In genomic region chr19:55085857-55086185, GRCm38 (mm10) we compare ENCODE assay signal across 26 mouse cellular contexts. TPM values are rescaled to one million over a fixed set of nuclear protein-coding genes. Genes with fewer than 3 reads are reported as not detected.
DNase-seq lines count a peak whose midpoint lies in the region; ATAC-seq and TF ChIP-seq lines count a peak whose summit lies in the region.
"Had no signal": no experiment of that assay in that cellular context is flagged by ENCODE, and none has a peak within 500 bp of the region (broad histone marks: within the 10 kb centered on the region; RNA-seq: fewer than 3 reads in every experiment).

No protein-coding gene starts in this region.

- 17% methylated on average over 7 of the region's 7 CpGs for WGBS in liver, embryonic 14.5 days (ENCODE audit: insufficient replicate concordance)
- 89% methylated on average over 7 of the region's 7 CpGs for WGBS in stomach, embryonic 16.5 days

- no peak for TF ChIP-seq RAD21 in MEL (IDR thresholded peaks at IDR 0.05; ENCODE audit: low read depth, low read length)

- H3K79me2 ChIP-seq in MEL (ENCODE audit: control insufficient read depth, insufficient read depth, low read length, poor library complexity), result no peaks in the 10 kb centered on the region

- peak overlapping the region; percentile 46 for H3K9ac ChIP-seq in MEL (ENCODE audit: control insufficient read depth, low read depth, low read length, poor library complexity, severe bottlenecking)
- peak overlapping the region; percentile 42 for H3K9ac ChIP-seq in liver, embryonic 14.5 days (replicated peaks)
- H3K9ac ChIP-seq in stomach, embryonic 16.5 days (ENCODE audit: low read length), result no peak overlapping the region
- H3K9ac ChIP-seq: embryonic facial prominence, embryonic 15.5 days; heart, embryonic 13.5 days; hindbrain, embryonic 12.5 days; kidney, embryonic 15.5 days; limb, embryonic 13.5 days; lung, embryonic 14.5 days; midbrain, embryonic 15.5 days; neural tube, embryonic 13.5 days had no signal

- peaks cover 15 to 35% of the 10 kb centered on the region in 2 experiments for H3K36me3 ChIP-seq in MEL (ENCODE audit: control insufficient read depth in 1 of 2, insufficient read depth in 2 of 2, low read length in 2 of 2)
- peaks cover 27% of the 10 kb centered on the region for H3K36me3 ChIP-seq in liver, embryonic 14.5 days (replicated peaks; ENCODE audit: control insufficient read depth, insufficient read depth, low read depth)
- peaks cover 35% of the 10 kb centered on the region for H3K36me3 ChIP-seq in stomach, embryonic 16.5 days (ENCODE audit: control insufficient read depth, insufficient read depth, low read length)

- peak overlapping the region; percentile 24 for H3K4me2 ChIP-seq in liver, embryonic 14.5 days (ENCODE audit: low read depth)
- H3K4me2 ChIP-seq in stomach, embryonic 16.5 days (ENCODE audit: low read depth, low read length), result no peak overlapping the region
- H3K4me2 ChIP-seq: embryonic facial prominence, embryonic 15.5 days; heart, embryonic 13.5 days; hindbrain, embryonic 12.5 days; kidney, embryonic 15.5 days; limb, embryonic 13.5 days; lung, embryonic 14.5 days; midbrain, embryonic 15.5 days; neural tube, embryonic 13.5 days had no signal

- peak overlapping the region; percentile 90 for H3K27ac ChIP-seq in MEL (ENCODE audit: control insufficient read depth, low read depth, low read length)
- H3K27ac ChIP-seq in liver, embryonic 14.5 days, result peak overlapping the region; percentile 73
- H3K27ac ChIP-seq in stomach, embryonic 16.5 days (ENCODE audit: low read length), result peak overlapping the region; percentile 38; the same call in 1 of the 2 replicates
- H3K27ac ChIP-seq: forebrain, embryonic 10.5 days; heart, embryonic 13.5 days; hindbrain, embryonic 12.5 days; kidney, embryonic 15.5 days; limb, embryonic 13.5 days; midbrain, embryonic 15.5 days; neural tube, embryonic 13.5 days had no signal

- TF ChIP-seq CTCF in MEL (IDR thresholded peaks at IDR 0.05 in 2 of 3, conservative IDR thresholded peaks at IDR 0.05 in 1 of 3; ENCODE audit: control insufficient read depth in 1 of 3, insufficient read depth in 1 of 3, low read depth in 2 of 3, low read length in 3 of 3, poor library complexity in 1 of 3, severe bottlenecking in 1 of 3), result no peak
- no peak for TF ChIP-seq CTCF in liver, embryonic 14.5 days (IDR thresholded peaks at IDR 0.05; ENCODE audit: low read depth)

- H3K4me1 ChIP-seq in MEL (ENCODE audit: control insufficient read depth in 1 of 2, insufficient read depth in 2 of 2, low read length in 2 of 2), result peaks cover 16 to 26% of the 10 kb centered on the region in 2 experiments
- H3K4me1 ChIP-seq in liver, embryonic 14.5 days (replicated peaks; ENCODE audit: control insufficient read depth in 2 of 2, insufficient read depth in 2 of 2, low read length in 1 of 2), result peaks cover 15 to 22% of the 10 kb centered on the region in 2 experiments
- H3K4me1 ChIP-seq in stomach, embryonic 16.5 days (ENCODE audit: control insufficient read depth, insufficient read depth, low read length), result no peaks in the 10 kb centered on the region
- H3K4me1 ChIP-seq: embryonic facial prominence, embryonic 15.5 days; forebrain, embryonic 10.5 days; hindbrain, embryonic 12.5 days; kidney, embryonic 15.5 days; limb, embryonic 13.5 days; midbrain, embryonic 15.5 days; neural tube, embryonic 13.5 days had no signal

- no peak for TF ChIP-seq POLR2A in MEL (IDR thresholded peaks at IDR 0.05; ENCODE audit: control insufficient read depth in 1 of 2, insufficient read depth in 1 of 2, low read depth in 1 of 2, low read length in 2 of 2, poor library complexity in 1 of 2)

- H3K9me3 ChIP-seq in MEL (replicated peaks; ENCODE audit: insufficient read depth, low read length), result no peaks in the 10 kb centered on the region
- no peaks in the 10 kb centered on the region for H3K9me3 ChIP-seq in liver, embryonic 14.5 days (ENCODE audit: control insufficient read depth, low read length)
- no peaks in the 10 kb centered on the region for H3K9me3 ChIP-seq in stomach, embryonic 16.5 days (replicated peaks; ENCODE audit: control insufficient read depth, low read length)
- H3K9me3 ChIP-seq: embryonic facial prominence, embryonic 15.5 days; forebrain, embryonic 10.5 days; heart, embryonic 13.5 days; hindbrain, embryonic 12.5 days; kidney, embryonic 15.5 days; limb, embryonic 13.5 days; midbrain, embryonic 15.5 days; neural tube, embryonic 13.5 days had no signal

- TF ChIP-seq EP300 in MEL (IDR thresholded peaks at IDR 0.05; ENCODE audit: low read depth in 1 of 2, low read length in 2 of 2), result peak; percentile 67 to 73
- TF ChIP-seq EP300 in liver, embryonic 14.5 days (IDR thresholded peaks at IDR 0.05; ENCODE audit: low read depth), result no peak; the same call in 1 of the 2 replicates

- H3K4me3 ChIP-seq in MEL (ENCODE audit: control insufficient read depth in 1 of 2, insufficient read depth in 1 of 2, low read depth in 2 of 2, low read length in 2 of 2), result no peak overlapping the region
- H3K4me3 ChIP-seq in liver, embryonic 14.5 days (ENCODE audit: insufficient read depth in 1 of 2, low read depth in 2 of 2, low read length in 2 of 2), result no peak overlapping the region
- H3K4me3 ChIP-seq in stomach, embryonic 16.5 days (replicated peaks; ENCODE audit: low read length), result no peak overlapping the region
- H3K4me3 ChIP-seq: embryonic facial prominence, embryonic 15.5 days; forebrain, embryonic 10.5 days; heart, adult 2 months; heart, embryonic 13.5 days; hindbrain, embryonic 12.5 days; kidney, embryonic 15.5 days; limb, embryonic 13.5 days; midbrain, embryonic 15.5 days; neural tube, embryonic 13.5 days had no signal

- H3K27me3 ChIP-seq in MEL (ENCODE audit: control insufficient read depth in 1 of 2, insufficient read depth in 2 of 2, low read length in 2 of 2), result no peaks in the 10 kb centered on the region
- H3K27me3 ChIP-seq in liver, embryonic 14.5 days (ENCODE audit: control insufficient read depth, insufficient read depth, low read length), result no peaks in the 10 kb centered on the region
- no peaks in the 10 kb centered on the region for H3K27me3 ChIP-seq in stomach, embryonic 16.5 days (ENCODE audit: control insufficient read depth, insufficient read depth, low read length)
- H3K27me3 ChIP-seq: embryonic facial prominence, embryonic 15.5 days; heart, embryonic 13.5 days; hindbrain, embryonic 12.5 days; kidney, embryonic 15.5 days; limb, embryonic 13.5 days; midbrain, embryonic 15.5 days; neural tube, embryonic 13.5 days had no signal

- peak; percentile 48 for ATAC-seq in erythroblast, adult 5-6 weeks (replicated peaks; ENCODE audit: low FRiP score, poor library complexity, severe bottlenecking)
- peak; percentile 67 for ATAC-seq in liver, embryonic 14.5 days (ENCODE audit: insufficient read depth)
- no peak for ATAC-seq in stomach, embryonic 16.5 days (ENCODE audit: insufficient read depth, low FRiP score)
- ATAC-seq in cerebellum, adult (ENCODE audit: insufficient number of reproducible peaks, low FRiP score, low TSS enrichment), result no peak
- ATAC-seq: activated CD4-positive, CD25-positive, alpha-beta regulatory T cell, adult 4 months; forebrain, embryonic 16.5 days; intestine, postnatal 0 days; midbrain, embryonic 15.5 days had no signal

- DNase-seq in MEL (ENCODE audit: low read depth, low spot score), result no peak
- no peak for DNase-seq in liver, embryonic 14.5 days (ENCODE audit: low read depth in 3 of 3, low spot score in 3 of 3)
- DNase-seq in right cerebral cortex, postnatal 36 days (ENCODE audit: low spot score in 2 of 2), result no peak
- DNase-seq in lung, postnatal 4 days, result no peak
- DNase-seq: adrenal gland, adult 8-10 months; cerebellum, adult 2 months; cerebellum, postnatal 36 days; gastrocnemius, postnatal 36 days; heart, adult 2 months; kidney, postnatal 36 days; lung, embryonic 14.5 days; right cerebral cortex, adult 18-20 months had no signal

TF ChIP-seq in MEL, 35 proteins besides CTCF, POLR2A, EP300 and RAD21 (continues in another document):
- TF ChIP-seq CHD2 (IDR thresholded peaks at IDR 0.05; ENCODE audit: low read length) (no peak), TBP (IDR thresholded peaks at IDR 0.05; ENCODE audit: low read depth, low read length) (0 out of 2 replicates have a peak, but pooled peaks have one; percentile 7), NELFE (IDR thresholded peaks at IDR 0.05; ENCODE audit: low read depth, low read length) (no peak), ELF1 (IDR thresholded peaks at IDR 0.05; ENCODE audit: low read depth, low read length) (0 out of 2 replicates have a peak, but pooled peaks have one; percentile 23), MAZ (IDR thresholded peaks at IDR 0.05; ENCODE audit: low read depth, low read length) (peak; percentile 45; the same call in 1 of the 2 replicates), SIN3A (IDR thresholded peaks at IDR 0.05; ENCODE audit: low read length) (0 out of 2 replicates have a peak, but pooled peaks have one; percentile 9), JUND (IDR thresholded peaks at IDR 0.05; ENCODE audit: low read depth, low read length) (no peak), ETS1 (IDR thresholded peaks at IDR 0.05; ENCODE audit: low read depth, low read length) (peak; percentile 70), MYC (IDR thresholded peaks at IDR 0.05; ENCODE audit: low read depth, low read length) (no peak), MAX (IDR thresholded peaks at IDR 0.05; ENCODE audit: low read length) (peak; percentile 41; the same call in 1 of the 2 replicates), MAFK (IDR thresholded peaks at IDR 0.05; ENCODE audit: borderline replicate concordance, low read depth, low read length) (no peak), POLR2AphosphoS2 (IDR thresholded peaks at IDR 0.05; ENCODE audit: low read length) (no peak), CHD1 (IDR thresholded peaks at IDR 0.05; ENCODE audit: low read depth, low read length) (no peak), POLR2AphosphoS5 (IDR thresholded peaks at IDR 0.05; ENCODE audit: borderline replicate concordance, low read depth, low read length) (no peak), NRF1 (IDR thresholded peaks at IDR 0.05; ENCODE audit: insufficient read depth, low read depth, low read length, poor library complexity, severe bottlenecking) (no peak), SMC3 (IDR thresholded peaks at IDR 0.05; ENCODE audit: low read depth, low read length) (no peak), RCOR1 (IDR thresholded peaks at IDR 0.05; ENCODE audit: low read depth, low read length) (peak; percentile 24; the same call in 1 of the 2 replicates), TAL1 (IDR thresholded peaks at IDR 0.05; ENCODE audit: low read length) (peak; percentile 45)

RNA-seq across cellular contexts. Expression of gene Gpam, which starts 41.2 kb away (rescaled TPM):
- 31.4 and 37.1 TPM in 2 replicates for total RNA-seq in MEL (2012; rRNA removed)
- 100 to 1,000 TPM in 1 of 2 experiments, 10 to 100 TPM in 1; 26.2 to 327 TPM for polyA plus RNA-seq in MEL (2012; ENCODE audit: insufficient read depth in 1 of 2, insufficient read length in 2 of 2, low read depth in 1 of 2, low replicate concordance in 2 of 2, missing spikeins in 1 of 2)
- 0.38 and 1.0 TPM in 2 replicates for total RNA-seq in erythroblast, adult 5-6 weeks (2015; ENCODE audit: low replicate concordance)
- total RNA-seq in erythroblast, adult 5-6 weeks (2017; ENCODE audit: low replicate concordance), result 1.7 and 1.9 TPM in 2 replicates
- 13.6 and 15.0 TPM in 2 replicates for polyA plus RNA-seq in liver, embryonic 14.5 days (2012; rRNA removed)
- polyA plus RNA-seq in liver, embryonic 14.5 days (2014; fragmentation: Nextera tagmentation; extraction: Ambion mirVana), result 21.6 and 24.0 TPM in 2 replicates
- polyA plus RNA-seq in stomach, embryonic 16.5 days (2015; fragmentation: Nextera tagmentation; extraction: Ambion mirVana), result 21.2 and 23.3 TPM in 2 replicates

Comparison
In these comparisons a context has a peak if more than half of its experiments do, and no peak if none do; other contexts are left out.
1. H3K27ac ChIP-seq: peak in every context shown above with its lines; median percentile 90 in MEL; 73 in liver, embryonic 14.5 days; 38 in stomach, embryonic 16.5 days.
2. ATAC-seq: peak in erythroblast, adult 5-6 weeks (single experiment) and liver, embryonic 14.5 days (single experiment); none in stomach, embryonic 16.5 days (single experiment) and cerebellum, adult (single experiment).